Mouse (Mus musculus) embryo, embryonic 11 days (tissue): ENCODE data around the gene Nlrp9b.
"Not testable (repeated sequence)": the region's sequence is repeated elsewhere in the genome, so short reads cannot be mapped to it uniquely, and the experiment has no call there.

Source experiments
- DNase-seq: peaks from one replicate; pipeline ENCODE4 v3.0.0-alpha.2; 2015

Nlrp9b gene

DNA sequence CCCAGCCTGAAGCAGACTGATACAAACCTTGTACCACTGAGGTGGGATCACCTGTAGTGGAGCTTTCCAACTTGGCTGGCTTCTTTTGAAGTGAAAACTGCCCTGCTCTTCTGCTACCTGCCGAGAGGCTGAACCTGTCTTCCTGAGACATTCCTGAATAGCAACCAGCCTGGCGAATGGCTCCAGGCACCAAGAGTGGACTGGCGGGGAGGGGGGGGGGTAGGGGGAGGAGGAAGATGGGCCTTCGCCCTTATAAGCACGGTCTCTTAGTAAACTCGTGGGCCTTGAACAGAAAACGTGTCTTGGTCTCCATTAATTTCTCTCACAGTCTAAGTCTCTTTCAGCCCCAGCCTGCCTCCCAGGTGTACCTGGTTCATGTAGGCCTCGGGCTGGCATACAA, at the start of gene Nlrp9b:
Gene Nlrp9b (plus strand): TSS at position 301 of the 400 bp plus-strand sequence.
- DNase-seq = not testable (repeated sequence)

DNA sequence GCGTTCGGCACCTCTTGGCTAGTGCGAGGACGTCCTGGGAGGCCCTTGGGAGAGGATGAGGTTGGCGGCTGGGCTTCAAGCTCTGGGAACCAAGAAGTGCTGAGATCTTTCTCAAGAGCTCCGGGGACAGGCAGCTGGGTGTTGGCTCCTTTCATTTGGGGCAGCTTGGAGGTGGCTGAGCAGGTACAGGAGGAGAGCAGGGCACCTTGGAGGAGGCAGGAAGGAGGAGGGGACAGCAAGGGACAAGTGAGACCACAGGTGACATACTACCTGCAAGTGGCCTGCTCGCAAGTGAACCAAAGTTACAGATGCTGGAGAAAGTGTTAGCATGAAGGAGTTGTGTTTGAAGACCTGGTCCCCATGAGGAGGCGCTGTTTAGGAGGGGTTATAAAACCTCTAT, 46.6 kb upstream of the Nlrp9b start:
- DNase-seq = no peak

GRCm38 (mm10) chr7:19945201-19945600, 46.1 kb upstream of the Nlrp9b start:
- DNase-seq = no peak

GRCm38 (mm10) chr7:19945821-19946515, 45.3 kb upstream of the Nlrp9b start:
- DNase-seq = no peak

DNA sequence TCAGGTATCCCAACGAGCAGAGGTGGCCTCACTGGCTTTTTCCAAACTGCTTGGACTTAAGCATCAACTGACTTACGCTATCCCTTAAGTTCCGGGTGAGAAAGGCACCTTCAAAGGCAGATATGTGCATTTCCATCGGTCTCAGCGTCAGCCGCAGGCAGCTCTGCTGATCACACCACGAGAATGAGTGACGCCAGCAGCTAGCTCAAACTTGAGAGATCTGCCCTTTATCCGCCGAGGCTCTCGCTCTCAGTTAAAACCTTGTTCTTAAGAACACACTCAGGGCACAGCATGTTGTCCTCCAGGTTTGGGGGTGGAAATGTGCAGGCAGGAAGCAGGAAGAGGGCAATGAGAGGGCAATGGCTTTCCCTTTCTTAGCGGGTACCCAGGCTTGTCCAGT, 42.3 kb upstream of the Nlrp9b start:
- DNase-seq = no peak

DNA sequence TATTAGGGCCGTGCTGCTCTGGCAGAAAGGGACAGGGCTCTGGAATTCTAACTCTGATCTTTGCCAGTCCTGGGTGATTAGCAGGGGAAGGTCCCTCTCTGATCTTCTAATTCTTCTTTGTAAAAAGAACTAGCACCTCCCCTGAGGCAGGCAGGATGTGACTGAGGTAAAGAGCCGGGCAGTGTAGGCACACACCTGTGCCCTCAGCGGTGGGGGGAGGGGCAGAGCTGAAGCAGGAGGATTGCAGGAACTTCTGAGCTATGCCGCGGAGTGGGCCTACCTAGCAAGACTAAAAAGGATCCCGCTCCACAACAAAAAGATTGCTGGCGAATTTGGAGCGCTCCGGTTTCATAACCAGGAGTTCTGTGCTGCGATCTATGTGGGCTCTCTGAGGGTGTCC, 41.3 kb upstream of the Nlrp9b start:
- DNase-seq = no peak

GRCm38 (mm10) chr7:19950589-19950988, 40.7 kb upstream of the Nlrp9b start, which contains the start of gene Igsf23:
Gene Igsf23 (minus strand): TSS chr7:19950756.
- DNase-seq = peak; percentile 18

DNA sequence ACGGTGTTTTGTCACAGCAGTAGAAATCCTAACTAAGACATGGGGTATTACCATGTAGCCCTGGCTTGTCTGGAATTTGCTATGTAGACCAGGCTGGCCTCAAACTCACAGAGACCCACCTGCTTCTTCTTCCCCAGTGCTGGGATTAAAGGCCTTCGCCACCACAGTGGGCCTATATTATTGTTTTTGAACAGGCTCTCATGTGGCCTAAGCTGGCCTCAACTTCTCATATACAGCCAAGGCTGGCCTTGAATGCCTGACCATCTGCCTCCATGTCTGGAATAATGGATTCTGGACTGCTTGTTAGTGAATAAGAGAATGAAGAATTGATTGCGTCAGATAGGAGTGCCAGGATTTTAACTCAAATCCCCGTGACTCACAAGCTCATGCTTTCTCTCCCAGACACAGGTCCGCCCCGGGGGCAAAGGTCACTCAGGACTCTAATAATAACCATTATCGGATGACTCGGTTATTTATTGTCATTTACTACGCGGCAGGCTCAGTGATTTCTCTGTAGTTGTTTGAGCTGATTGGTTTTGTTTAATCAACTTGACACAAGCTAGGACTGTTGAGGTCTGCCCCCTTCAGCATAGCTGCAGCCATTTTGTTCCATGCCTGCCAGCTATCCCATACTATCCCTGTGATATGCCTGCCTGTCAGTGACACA, 38.8 kb upstream of the Nlrp9b start:
- peak; percentile 39 for DNase-seq

DNA sequence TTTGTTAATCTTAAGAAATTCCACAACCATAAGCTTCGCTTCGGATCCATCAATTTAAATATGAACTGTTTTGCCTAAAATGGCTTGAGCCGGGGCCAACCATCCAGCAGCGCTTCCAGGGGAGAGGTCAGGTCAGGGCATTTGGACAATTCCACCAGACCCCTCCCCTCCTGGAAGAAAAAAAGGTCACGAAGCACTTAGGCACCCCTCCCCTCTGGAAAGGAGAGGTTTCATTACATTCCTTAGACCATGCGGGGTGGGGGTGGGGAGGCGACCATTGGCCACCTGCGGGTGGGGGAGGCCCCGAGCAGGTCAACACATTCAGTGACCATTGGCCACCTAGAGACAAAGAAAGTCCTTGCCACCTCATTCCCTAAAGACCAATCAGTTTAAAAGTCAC, 38.2 kb upstream of the Nlrp9b start:
- DNase-seq = peak; percentile 23

GRCm38 (mm10) chr7:19955861-19956260, 35.4 kb upstream of the Nlrp9b start:
- no peak for DNase-seq

- DNase-seq = peak; percentile 88
These were observed 34.9 kb upstream of the Nlrp9b start for GRCm38 (mm10) chr7:19956341-19956781.

DNA sequence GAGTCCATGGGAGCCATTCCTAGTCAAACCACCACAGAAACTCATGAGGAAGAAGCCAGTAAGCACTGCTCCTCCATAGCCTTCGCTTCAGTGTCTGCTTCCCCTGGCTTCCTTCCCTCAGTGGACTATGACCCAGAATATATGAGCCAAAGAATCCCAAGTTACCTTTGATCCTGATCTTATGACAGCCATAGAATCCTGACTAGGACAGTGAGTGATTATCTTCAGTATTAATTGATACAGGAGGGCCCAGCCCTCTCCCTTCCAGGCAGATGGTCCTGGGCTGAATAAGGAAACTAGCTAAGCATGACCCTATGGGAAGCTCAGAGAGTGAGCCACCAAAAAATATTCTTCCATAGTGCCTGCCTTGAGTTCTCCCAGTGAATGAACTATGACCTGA, 28.8 kb upstream of the Nlrp9b start:
- no peak for DNase-seq

GRCm38 (mm10) chr7:19964985-19965579, 26.2 kb upstream of the Nlrp9b start, which contains the start of gene Ceacam20:
Gene Ceacam20 (plus strand): TSS chr7:19965412.
- DNase-seq = no peak

- no peak for DNase-seq
These were observed 22.2 kb upstream of the Nlrp9b start for GRCm38 (mm10) chr7:19969106-19969505.

DNA sequence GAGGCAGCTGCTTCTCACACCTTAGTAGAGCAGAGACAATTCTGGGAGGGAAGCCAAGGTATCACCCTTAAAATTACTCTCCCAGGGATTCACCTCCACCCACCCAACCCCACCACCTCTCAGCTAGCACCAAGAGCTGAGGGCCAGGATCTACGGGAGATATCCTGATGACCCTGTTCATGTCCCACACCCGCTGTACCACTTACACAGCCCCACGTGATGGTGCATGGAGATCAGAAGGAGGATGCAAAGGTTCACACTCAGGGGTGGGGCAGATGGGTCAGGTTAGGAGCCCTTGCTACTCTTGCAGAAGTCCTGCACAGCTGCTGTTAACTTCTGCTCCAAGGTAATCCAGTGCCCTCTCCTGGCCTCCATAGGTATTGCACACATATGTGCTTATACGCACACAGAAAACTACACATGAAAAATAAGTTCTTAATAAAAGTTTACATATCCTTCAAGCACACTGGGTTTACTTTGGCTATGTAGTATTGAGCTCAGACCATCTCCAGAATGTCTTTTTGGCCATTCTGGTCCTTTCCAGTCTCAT, 21.6 kb upstream of the Nlrp9b start:
- no peak for DNase-seq

GRCm38 (mm10) chr7:19970196-19970595, 21.1 kb upstream of the Nlrp9b start:
- DNase-seq = no peak

DNA sequence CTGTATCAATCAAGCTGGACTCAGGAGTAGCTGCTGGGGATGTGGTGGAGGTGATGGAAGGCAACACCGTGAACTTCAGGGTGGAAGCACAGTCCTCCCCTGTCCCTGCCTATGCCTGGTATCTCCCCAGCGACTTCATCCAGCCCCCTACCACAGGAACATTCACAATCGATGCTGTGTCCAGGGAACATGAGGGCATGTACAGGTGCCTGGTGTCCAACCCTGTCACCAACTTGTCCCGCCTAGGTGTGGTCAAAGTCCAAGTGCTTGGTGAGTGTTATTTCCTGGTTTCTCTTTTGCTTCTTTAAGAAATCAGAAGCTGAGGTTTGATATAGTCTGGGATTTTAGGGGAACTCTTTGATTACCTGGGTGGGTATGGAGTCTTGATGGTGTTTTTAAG, 19.7 kb upstream of the Nlrp9b start:
- no peak for DNase-seq

GRCm38 (mm10) chr7:19996721-19997120, 5.5 kb downstream of the Nlrp9b start:
- not testable (repeated sequence) for DNase-seq

GRCm38 (mm10) chr7:20009987-20010386, 18.7 kb downstream of the Nlrp9b start:
- no peak for DNase-seq

DNA sequence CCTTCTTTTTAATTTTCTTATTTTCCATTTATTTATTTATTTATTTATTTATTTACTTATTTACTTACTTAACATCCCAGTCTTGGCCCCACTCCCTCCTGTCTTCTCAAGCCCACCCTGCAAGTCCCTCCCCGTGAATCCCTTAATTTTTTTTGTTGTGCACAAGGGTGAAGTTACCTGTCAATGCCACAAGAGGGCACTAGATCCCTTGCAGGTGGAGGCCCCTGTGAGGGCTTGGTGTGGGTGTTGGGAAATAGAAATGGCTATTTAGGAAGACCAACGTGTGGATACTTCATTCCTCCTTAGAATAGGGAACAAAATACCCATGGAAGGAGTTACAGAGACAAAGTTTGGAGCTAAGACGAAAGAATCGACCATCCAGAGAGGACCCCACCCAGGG, 72.8 kb downstream of the Nlrp9b start:
- not testable (repeated sequence) for DNase-seq

- DNase-seq = not testable (repeated sequence)
These were observed 86.9 kb downstream of the Nlrp9b start for GRCm38 (mm10) chr7:20078118-20078517.

GRCm38 (mm10) chr7:20099380-20099779, 108.1 kb downstream of the Nlrp9b start, which contains the start of gene Vmn1r91:
Gene Vmn1r91 (plus strand): TSS chr7:20099680.
- DNase-seq = not testable (repeated sequence)

- not testable (repeated sequence) for DNase-seq
These were observed 131.2 kb downstream of the Nlrp9b start, which contains the start of gene Gm16442 for GRCm38 (mm10) chr7:20122479-20122878. Gene Gm16442 (minus strand): TSS chr7:20122579.
